Mouse (Mus musculus) kidney, adult 2 months (tissue): Measurements from ENCODE around the gene Gm12216.

Experiments
- CTCF ChIP-seq: fragments of 200-500 bp; conservative IDR thresholded peaks from 2 replicates; pipeline ENCODE4 v1.5.1; 2011; ENCODE audit warnings: low read depth, mild to moderate bottlenecking, control low read depth, low read length, moderate library complexity, mixed read lengths; ENCODE audit not compliant: insufficient read depth, insufficient read length
- POLR2A ChIP-seq: fragments of 200-500 bp; IDR thresholded peaks from one replicate; pipeline ENCODE4 v1.6.1; 2011; ENCODE audit warnings: low read depth, low read length, control low read depth

DNA sequence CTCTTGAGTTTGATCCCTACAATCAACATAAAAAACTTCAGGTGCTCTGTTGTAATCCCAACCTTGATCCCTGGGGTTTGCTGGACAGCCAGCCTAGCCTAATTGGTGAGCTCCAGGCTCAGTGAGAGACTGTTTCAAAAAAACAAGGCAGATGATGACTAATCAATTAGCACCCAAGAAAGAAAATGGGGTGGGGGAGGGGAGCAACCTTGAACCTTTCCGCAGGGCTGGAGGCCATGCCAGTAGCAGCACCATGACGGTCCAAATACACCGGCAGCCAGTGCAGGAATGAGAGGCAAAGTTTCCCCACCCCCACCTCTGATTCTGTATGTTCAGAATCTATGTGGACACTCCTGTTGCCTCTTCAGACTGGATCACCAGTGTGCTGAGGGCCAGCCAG, 69.8 kb downstream of the Gm12216 start:
- TF ChIP-seq POLR2A (no peak), CTCF (no peak)
